Mouse (Mus musculus) embryonic facial prominence, embryonic 10.5 days (tissue): ENCODE measurements around the gene Zfyve16. TPM values are rescaled to one million over a fixed set of nuclear protein-coding genes. Genes with fewer than 3 reads are reported as not detected.

Experiments used
- DNase-seq: peaks from one replicate; pipeline ENCODE4 v3.0.0-alpha.2; 2017; ENCODE audit warnings: low spot score
- H3K27ac ChIP-seq: fragments of 300-500 bp; sonication (generic); replicated peaks from 2 replicates; pipeline ENCODE4 v1.5.1; 2016; ENCODE audit warnings: mild to moderate bottlenecking
- H3K27me3 ChIP-seq: fragments of 300-500 bp; sonication (generic); replicated peaks from 2 replicates; pipeline ENCODE4 v1.6.1; 2016; ENCODE audit warnings: low read depth, mild to moderate bottlenecking; ENCODE audit not compliant: poor library complexity, severe bottlenecking
- H3K36me3 ChIP-seq: fragments of 300-500 bp; sonication (generic); replicated peaks from 2 replicates; pipeline ENCODE4 v1.6.1; 2016; ENCODE audit warnings: mild to moderate bottlenecking, moderate library complexity
- H3K4me1 ChIP-seq: fragments of 300-500 bp; sonication (generic); 2 replicates; pipeline ENCODE4 v1.6.1; 2016
- H3K4me3 ChIP-seq: fragments of 300-500 bp; sonication (generic); 2 replicates; pipeline ENCODE4 v1.5.1; 2016; ENCODE audit warnings: mild to moderate bottlenecking, moderate library complexity
- H3K9me3 ChIP-seq: fragments of 300-500 bp; sonication (generic); 2 replicates; pipeline ENCODE4 v1.6.1; 2016; ENCODE audit warnings: mild to moderate bottlenecking
- WGBS: fragments of 180-500 bp; shearing (Covaris S2); methylation state at CpG from one replicate; pipeline ENCODE4 v1.1.7; 2016; 5-methylcytosine and 5-hydroxymethylcytosine counted together
- polyA plus RNA-seq: library from polyadenylated mRNA; unstranded; fragments of >200 nt; fragmentation: Nextera tagmentation; extraction: Ambion mirVana; gene quantifications from 2 replicates; pipeline ENCODE4 v1.2.1, GENCODE M21; 2016

The Zfyve16 gene
- polyA plus RNA-seq, 1 experiment from 2014 or later, result 12.2 TPM

DNA sequence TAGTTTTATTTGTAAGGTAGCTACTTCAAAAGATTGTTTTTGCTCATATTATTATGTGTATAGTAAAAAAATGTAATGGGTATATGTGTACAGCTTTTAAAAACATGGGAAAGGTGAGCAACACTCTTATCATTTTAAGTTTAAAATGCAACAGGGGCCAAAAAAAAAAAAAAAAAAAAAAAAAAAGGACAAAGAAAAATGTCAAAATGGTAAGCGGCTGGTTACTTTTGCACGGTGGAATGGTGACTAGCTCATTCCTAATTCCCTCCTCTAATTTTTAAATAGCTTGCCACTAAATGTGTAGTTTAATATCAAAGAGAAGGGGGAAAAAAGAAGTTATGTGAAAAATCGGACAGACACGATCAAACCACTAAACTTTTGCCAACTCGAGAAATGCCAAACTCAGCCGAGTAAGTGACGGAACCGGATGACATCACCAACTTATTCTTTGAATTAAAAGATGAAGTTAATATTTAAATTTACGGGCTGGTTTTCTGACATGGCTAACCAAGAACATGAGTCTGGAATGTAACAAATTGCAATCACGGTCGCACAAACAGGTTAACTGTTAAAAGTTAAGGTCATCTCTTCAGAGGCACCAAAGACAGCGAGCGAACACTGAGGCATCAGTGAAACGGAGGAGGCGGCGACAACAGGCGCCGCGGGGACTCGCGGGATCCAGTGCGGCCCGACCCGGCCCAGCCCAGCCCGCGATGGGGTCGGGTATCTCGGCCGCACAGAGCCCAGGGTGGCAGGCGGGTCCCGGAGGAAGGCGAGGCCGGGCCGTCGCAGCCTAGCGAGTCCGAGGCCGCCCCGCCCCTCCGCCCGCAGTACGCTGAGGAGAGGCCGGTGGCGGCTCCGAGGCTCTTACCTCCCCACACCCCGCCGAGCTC, 594 bp downstream of the Zfyve16 start:
- WGBS, result 4% methylated on average over 47 of the region's 47 CpGs
- Histone ChIP-seq H3K27me3 (no peaks in the 10 kb centered on the region), H3K9me3 (no peaks in the 10 kb centered on the region), H3K27ac (peak overlapping the region; percentile 94), H3K4me3 (peak overlapping the region; percentile 80), H3K36me3 (peaks cover 5% of the 10 kb centered on the region; the same call in 1 of the 2 replicates), H3K4me1 (peaks cover 8% of the 10 kb centered on the region)
- DNase-seq, result no peak

DNA sequence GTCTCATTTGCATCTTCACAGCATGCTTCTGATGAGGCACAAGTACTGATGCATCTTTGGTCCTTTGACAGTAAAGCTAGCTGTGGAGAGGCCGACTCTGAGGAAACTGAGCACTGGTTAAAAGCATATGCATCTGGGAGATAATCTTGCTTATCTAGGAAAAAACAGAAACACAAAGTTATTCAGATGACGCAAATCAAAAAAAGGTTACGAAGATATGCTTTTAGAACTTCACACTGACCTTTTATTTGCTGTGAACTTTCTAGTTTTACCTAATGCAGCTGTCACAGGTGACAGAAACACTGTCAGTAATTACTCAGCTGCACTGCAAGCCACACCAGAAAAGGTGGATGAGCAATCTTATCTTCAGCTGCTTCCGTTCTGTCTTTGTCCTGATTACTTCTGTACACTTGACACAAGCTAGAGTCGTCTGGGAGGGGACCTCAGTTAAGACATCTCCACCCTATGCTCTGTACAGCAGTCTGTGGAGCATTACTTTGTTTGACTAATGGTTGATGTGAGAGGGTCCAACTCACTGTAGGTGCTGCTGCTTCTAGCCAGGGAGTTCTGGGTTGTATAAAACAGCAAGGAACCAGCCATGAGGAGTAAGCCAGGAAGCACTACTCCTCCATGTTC, 7.4 kb downstream of the Zfyve16 start:
- 91% methylated on average over 5 of the region's 5 CpGs for WGBS
- Histone ChIP-seq H3K36me3 (peaks cover 55% of the 10 kb centered on the region), H3K27me3 (no peaks in the 10 kb centered on the region), H3K27ac (no peak overlapping the region), H3K9me3 (no peaks in the 10 kb centered on the region), H3K4me1 (no peaks in the 10 kb centered on the region), H3K4me3 (no peak overlapping the region)
- no peak for DNase-seq

DNA sequence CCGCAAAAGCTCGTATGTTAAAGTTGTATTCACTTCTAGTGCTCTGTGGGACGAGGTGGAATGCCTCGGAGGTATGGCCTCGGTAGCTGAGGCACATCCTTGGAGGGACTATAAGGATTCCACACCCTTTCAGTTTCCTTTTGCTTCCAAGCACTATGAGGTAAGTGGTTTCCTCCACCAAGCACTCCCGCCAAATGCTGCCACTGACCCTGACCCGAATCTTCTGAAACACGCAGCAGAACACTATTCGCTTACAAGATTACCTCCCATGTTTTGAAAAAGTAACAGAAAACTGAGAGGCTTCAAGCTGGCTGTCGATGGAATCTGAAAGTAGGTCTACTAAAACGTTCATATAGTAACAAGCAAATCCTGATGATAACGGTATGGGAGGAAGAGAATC, 25.8 kb downstream of the Zfyve16 start:
- WGBS, result 86% methylated on average over 12 of the region's 12 CpGs
- peaks cover 59% of the 10 kb centered on the region for H3K36me3 ChIP-seq
- no peak for DNase-seq
- H3K27ac ChIP-seq, result no peak overlapping the region
- no peaks in the 10 kb centered on the region for H3K27me3 ChIP-seq
- no peaks in the 10 kb centered on the region for H3K4me1 ChIP-seq
- H3K9me3 ChIP-seq, result no peaks in the 10 kb centered on the region
- no peak overlapping the region for H3K4me3 ChIP-seq

DNA sequence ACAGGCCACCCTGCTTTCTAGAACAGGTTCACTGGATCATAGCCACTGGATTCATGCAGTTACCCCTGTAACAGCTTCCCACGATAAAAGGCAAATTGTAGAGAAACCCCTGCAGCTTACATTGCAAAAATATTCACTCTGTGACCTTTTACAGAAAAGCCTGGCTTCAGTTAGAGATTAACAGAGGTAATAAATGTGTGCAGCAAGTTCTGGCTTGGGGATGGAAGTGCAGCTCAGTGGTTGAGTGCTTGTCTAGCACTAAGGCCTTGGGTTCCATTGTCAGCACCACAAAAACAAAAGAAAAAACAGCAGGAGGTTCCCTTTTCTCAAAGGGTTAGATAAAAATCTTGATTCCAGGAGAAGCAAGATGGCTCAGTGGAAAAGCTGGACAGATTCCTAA, 38.7 kb downstream of the Zfyve16 start:
- no peaks in the 10 kb centered on the region for H3K9me3 ChIP-seq
- DNase-seq, result no peak
- 91% methylated on average over 1 of the region's 1 CpGs for WGBS
- no peak overlapping the region for H3K4me3 ChIP-seq
- no peaks in the 10 kb centered on the region for H3K4me1 ChIP-seq
- no peaks in the 10 kb centered on the region for H3K27me3 ChIP-seq
- H3K36me3 ChIP-seq, result peaks cover 51% of the 10 kb centered on the region
- no peak overlapping the region for H3K27ac ChIP-seq

DNA sequence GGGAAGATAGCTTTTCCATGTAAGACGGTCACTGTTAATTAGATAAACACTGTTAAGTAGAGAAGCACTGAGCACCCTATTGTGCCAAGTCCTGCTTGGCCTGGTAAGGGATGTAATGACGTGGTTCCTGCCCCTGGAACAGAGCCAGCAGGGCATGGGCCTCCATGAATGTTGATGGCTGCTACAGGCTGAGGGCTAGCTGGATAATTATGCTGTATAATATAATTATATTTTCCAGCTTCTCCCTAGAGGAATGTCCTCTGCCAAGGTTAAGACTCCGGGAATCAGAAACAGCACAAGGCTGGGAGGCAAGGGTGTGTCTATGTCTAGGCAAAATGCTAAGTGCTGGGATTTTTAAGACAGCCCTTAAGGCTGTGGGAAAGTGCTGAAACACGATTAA, 39.9 kb downstream of the Zfyve16 start:
- H3K4me3 ChIP-seq, result no peak overlapping the region
- peaks cover 51% of the 10 kb centered on the region for H3K36me3 ChIP-seq
- DNase-seq, result no peak
- no peaks in the 10 kb centered on the region for H3K27me3 ChIP-seq
- 81% methylated on average over 4 of the region's 4 CpGs for WGBS
- H3K9me3 ChIP-seq, result no peaks in the 10 kb centered on the region
- H3K4me1 ChIP-seq, result no peaks in the 10 kb centered on the region
- no peak overlapping the region for H3K27ac ChIP-seq

DNA sequence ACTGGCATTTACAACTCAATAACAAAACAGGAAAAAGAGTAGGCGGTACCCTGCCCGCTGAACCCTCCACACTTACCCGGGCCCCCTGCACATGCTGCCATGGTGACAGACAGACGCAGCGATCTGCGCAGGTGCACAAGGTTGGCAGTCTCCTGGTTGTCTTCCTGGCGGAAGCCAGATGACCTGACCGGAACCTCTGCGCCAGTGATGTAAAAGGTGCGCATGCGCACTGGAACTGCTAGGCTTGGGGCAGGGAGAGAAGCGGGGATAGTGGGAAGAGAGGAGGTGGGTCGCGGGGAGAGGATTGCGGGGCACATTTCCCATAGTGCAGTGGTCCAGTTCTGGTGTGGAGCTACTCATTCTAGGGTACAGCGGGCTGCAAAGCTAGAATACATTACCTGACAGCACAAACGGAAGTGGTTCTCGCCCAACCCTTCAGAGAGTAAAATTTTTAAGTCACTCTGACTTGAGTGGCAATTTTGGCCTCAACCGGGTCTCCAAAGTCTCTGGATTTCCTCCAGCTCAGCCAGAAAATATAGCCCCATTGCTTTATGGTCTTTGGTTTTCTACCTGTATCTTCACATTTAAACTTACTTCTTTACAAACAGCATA, 46.7 kb downstream of the Zfyve16 start, which contains the start of gene Fam151b:
Gene Fam151b, minus strand, starts transcription at position 164 of the 612 bp plus-strand sequence.
- Histone ChIP-seq H3K27me3 (no peaks in the 10 kb centered on the region), H3K36me3 (no peaks in the 10 kb centered on the region), H3K9me3 (no peaks in the 10 kb centered on the region), H3K4me1 (no peaks in the 10 kb centered on the region), H3K4me3 (peak within 1 kb of the TSS; percentile 58), H3K27ac (peak within 1 kb of the TSS; percentile 83)
- WGBS, result 8% methylated on average over 19 of the region's 19 CpGs
- peak; percentile 94 for DNase-seq

DNA sequence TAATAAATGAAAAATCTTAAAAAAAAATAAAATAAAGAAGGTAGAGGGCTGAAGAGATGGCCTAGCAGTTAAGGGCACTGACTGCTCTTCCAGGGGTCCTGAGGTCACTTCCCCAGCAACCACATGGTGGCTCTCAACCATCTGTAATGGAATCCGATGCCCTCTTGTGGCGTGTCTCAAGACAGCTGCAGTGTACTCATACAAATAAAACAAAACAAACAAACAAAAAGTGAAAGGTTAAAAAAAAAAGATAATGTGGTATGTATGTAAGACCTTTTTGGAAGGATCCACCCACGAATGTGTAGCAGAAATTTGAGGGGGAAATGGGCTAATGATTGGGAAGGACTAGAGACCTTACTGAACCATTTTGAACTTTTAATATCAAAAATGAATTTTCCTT, 47.3 kb downstream of the Zfyve16 start:
- peak; percentile 51 for DNase-seq
- Histone ChIP-seq H3K27ac (peak overlapping the region; percentile 83; the same call in 1 of the 2 replicates), H3K36me3 (no peaks in the 10 kb centered on the region), H3K9me3 (no peaks in the 10 kb centered on the region), H3K27me3 (no peaks in the 10 kb centered on the region), H3K4me3 (peak overlapping the region; percentile 58), H3K4me1 (no peaks in the 10 kb centered on the region)
- 7% methylated on average over 3 of the region's 3 CpGs for WGBS

DNA sequence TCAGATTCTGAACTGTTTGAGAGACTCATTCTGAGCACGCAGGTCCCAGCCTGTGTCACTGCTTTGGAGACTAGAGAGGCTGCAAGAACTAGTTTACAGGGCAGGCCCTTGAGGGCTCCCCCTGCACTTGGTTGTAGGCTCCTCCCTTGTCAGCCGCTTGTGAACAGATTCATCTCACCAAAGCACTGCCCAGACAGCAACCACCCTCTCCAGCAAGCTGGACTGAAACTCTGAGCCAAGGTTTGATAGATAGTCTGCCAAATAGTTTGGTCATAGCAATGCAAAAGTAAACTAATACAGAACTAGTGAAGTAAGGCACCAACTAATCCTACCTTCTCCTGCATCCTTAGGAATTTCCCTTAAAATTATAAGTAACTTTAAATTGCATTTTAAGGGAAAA, 60.5 kb downstream of the Zfyve16 start:
- no peak overlapping the region for H3K4me3 ChIP-seq
- H3K4me1 ChIP-seq, result no peaks in the 10 kb centered on the region
- H3K36me3 ChIP-seq, result peaks cover 3% of the 10 kb centered on the region; the same call in 1 of the 2 replicates
- DNase-seq, result no peak
- 70% methylated on average over 2 of the region's 2 CpGs for WGBS
- H3K27ac ChIP-seq, result no peak overlapping the region
- H3K9me3 ChIP-seq, result no peaks in the 10 kb centered on the region
- H3K27me3 ChIP-seq, result no peaks in the 10 kb centered on the region

DNA sequence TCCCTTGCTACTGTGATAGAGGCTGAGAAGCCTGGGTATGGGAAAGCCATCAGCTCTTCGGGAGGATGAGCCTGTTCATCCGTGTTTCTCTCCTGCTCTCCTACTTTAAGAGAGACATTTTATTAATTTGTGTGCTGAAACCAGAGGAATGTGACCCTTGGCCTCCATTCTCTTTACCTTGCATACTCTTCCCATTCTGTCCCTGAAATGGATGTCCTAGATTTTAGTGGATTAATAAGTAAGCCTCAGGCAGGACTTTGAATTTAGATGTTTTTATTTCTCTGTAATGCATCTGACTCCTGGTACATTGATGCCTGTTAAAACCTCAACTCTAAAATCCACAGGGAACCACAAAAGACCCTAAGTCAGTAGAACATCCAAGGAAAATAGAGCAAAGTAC, 61.3 kb downstream of the Zfyve16 start:
- WGBS, result 84% methylated on average over 2 of the region's 2 CpGs
- H3K4me3 ChIP-seq, result no peak overlapping the region

DNA sequence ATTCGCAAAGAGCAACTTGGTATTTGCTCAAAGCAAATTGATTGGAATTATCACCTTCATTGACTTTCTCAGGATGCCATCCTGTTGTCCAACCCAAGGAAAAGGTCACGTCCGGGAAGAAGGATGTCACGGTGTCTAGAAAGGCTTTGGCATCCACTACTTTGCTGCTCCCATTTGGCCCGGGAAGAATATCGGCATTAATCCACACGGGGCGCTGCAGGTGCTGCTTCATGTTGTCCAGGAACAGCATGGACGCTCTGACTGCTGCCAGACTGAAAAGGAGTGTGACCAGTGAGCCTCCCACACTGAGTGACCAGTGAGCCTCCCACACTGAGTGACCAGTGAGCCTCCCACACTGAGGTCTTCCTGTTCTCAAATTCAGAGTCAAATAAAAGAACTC, 62.8 kb downstream of the Zfyve16 start:
- WGBS, result 77% methylated on average over 9 of the region's 9 CpGs
- H3K36me3 ChIP-seq, result peaks cover 3% of the 10 kb centered on the region; the same call in 1 of the 2 replicates
- H3K4me3 ChIP-seq, result no peak overlapping the region
- no peak for DNase-seq
- H3K9me3 ChIP-seq, result no peaks in the 10 kb centered on the region
- no peaks in the 10 kb centered on the region for H3K27me3 ChIP-seq
- H3K27ac ChIP-seq, result no peak overlapping the region
- no peaks in the 10 kb centered on the region for H3K4me1 ChIP-seq

More for the DNA sequence above, 61.3 kb downstream of the Zfyve16 start:
- no peak for DNase-seq
- Histone ChIP-seq H3K9me3 (no peaks in the 10 kb centered on the region), H3K36me3 (peaks cover 3% of the 10 kb centered on the region; the same call in 1 of the 2 replicates), H3K27me3 (no peaks in the 10 kb centered on the region), H3K4me1 (no peaks in the 10 kb centered on the region), H3K27ac (no peak overlapping the region)

DNA sequence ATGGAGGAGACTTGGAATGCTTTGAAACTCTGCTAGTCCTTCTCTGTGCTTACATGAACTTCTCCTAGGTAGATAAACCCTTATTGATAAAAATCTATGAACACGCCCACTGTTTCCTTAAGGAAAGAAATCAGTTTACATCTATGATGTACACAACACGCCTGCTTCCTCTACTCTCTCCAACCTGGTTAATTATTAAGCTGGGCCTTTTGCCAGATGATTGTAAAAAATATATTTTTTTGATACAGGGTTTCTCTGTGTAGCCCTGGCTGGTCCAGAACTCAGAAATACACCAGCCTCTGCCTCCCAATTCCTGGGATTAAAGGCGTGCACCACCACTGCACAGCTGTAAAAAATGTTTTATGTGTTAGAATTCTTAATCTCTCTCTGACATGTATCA, 66.0 kb downstream of the Zfyve16 start:
- no peaks in the 10 kb centered on the region for H3K9me3 ChIP-seq
- H3K4me3 ChIP-seq, result no peak overlapping the region
- DNase-seq, result no peak
- no peak overlapping the region for H3K27ac ChIP-seq
- no peaks in the 10 kb centered on the region for H3K27me3 ChIP-seq
- no peaks in the 10 kb centered on the region for H3K4me1 ChIP-seq
- peaks cover 3% of the 10 kb centered on the region; the same call in 1 of the 2 replicates for H3K36me3 ChIP-seq
- 92% methylated on average over 3 of the region's 3 CpGs for WGBS

DNA sequence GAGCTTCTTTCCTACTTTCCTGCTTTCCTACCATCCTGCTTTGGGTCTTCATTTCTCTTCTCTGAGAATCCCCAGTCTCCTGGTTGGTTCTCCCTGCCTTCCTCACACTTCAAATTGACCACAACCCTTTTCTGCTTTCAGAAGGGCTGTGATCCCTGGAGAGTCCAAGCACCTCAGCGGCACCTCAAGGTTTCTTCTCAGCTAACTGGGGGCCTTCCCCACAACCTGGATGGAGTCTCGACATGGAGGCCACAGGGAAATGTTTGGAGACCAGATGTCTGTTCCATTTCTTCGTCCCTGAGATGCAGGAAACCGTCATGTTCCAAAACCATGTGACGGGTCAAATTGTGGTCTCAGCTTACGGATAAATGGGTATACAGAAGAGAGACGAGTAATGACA, 83.8 kb downstream of the Zfyve16 start:
- WGBS, result 92% methylated on average over 7 of the region's 7 CpGs

More for the DNA sequence above, 83.8 kb downstream of the Zfyve16 start:
- Histone ChIP-seq H3K9me3 (no peaks in the 10 kb centered on the region), H3K4me3 (no peak overlapping the region), H3K36me3 (no peaks in the 10 kb centered on the region), H3K27ac (no peak overlapping the region), H3K27me3 (no peaks in the 10 kb centered on the region), H3K4me1 (no peaks in the 10 kb centered on the region)
- DNase-seq, result no peak
